Mouse (Mus musculus): ENCODE results near the gene Gm10226. TPM values are rescaled to one million over a fixed set of nuclear protein-coding genes. Genes with fewer than 3 reads are reported as not detected.

Gm10226 gene
- polyA plus RNA-seq, 1 experiment from 2014 or later = 3.9 TPM

Other genes with a start within 250 kb of the Gm10226 start
- gene Zfp51, start 241.5 kb upstream of the Gm10226 start, polyA plus RNA-seq (2014; fragmentation: Nextera tagmentation; extraction: Ambion mirVana) = 12.1 and 13.8 TPM in 2 replicates
- 5.4 and 6.2 TPM in 2 replicates for gene Zfp53, start 202.9 kb upstream of the Gm10226 start, polyA plus RNA-seq (2014; fragmentation: Nextera tagmentation; extraction: Ambion mirVana)
- 1.9 and 2.4 TPM in 2 replicates for gene Zfp52, start 156.3 kb upstream of the Gm10226 start, polyA plus RNA-seq (2014; fragmentation: Nextera tagmentation; extraction: Ambion mirVana)
- gene Zfp948, start 124.9 kb upstream of the Gm10226 start, polyA plus RNA-seq (2014; fragmentation: Nextera tagmentation; extraction: Ambion mirVana) = 21.3 and 23.6 TPM in 2 replicates
- 3.0 and 5.0 TPM in 2 replicates for gene Zfp983, start 41.2 kb upstream of the Gm10226 start, polyA plus RNA-seq (2014; fragmentation: Nextera tagmentation; extraction: Ambion mirVana)
- gene Zfp760, start 15.9 kb downstream of the Gm10226 start, polyA plus RNA-seq (2014; fragmentation: Nextera tagmentation; extraction: Ambion mirVana) = 8.2 and 9.6 TPM in 2 replicates
- gene Zfp229, start 38.9 kb downstream of the Gm10226 start, polyA plus RNA-seq (2014; fragmentation: Nextera tagmentation; extraction: Ambion mirVana) = 5.5 and 6.0 TPM in 2 replicates
- gene Zfp820, start 153.9 kb downstream of the Gm10226 start, polyA plus RNA-seq (2014; fragmentation: Nextera tagmentation; extraction: Ambion mirVana) = 6.6 and 7.1 TPM in 2 replicates
- gene Zfp995, start 218.1 kb downstream of the Gm10226 start, polyA plus RNA-seq (2014; fragmentation: Nextera tagmentation; extraction: Ambion mirVana) = 4.5 and 4.8 TPM in 2 replicates

All from heart, embryonic 11.5 days (tissue).